Mouse (Mus musculus) ES-E14 (cell line): ENCODE data around the gene Gba2.

Experiments used
- CHD2 ChIP-seq: IDR thresholded peaks from 2 replicates; pipeline ENCODE4 v1.6.1; 2014; ENCODE audit warnings: mild to moderate bottlenecking, low read depth, low read length, inconsistent platforms
- HCFC1 ChIP-seq: IDR thresholded peaks from 2 replicates; pipeline ENCODE4 v1.6.1; 2012; ENCODE audit warnings: low read length, inconsistent platforms, borderline replicate concordance; ENCODE audit not compliant: insufficient read depth
- ZC3H11A ChIP-seq: IDR thresholded peaks from 2 replicates; pipeline ENCODE4 v1.6.1; 2012; ENCODE audit warnings: low read depth, mild to moderate bottlenecking, inconsistent platforms, low read length, borderline replicate concordance

DNA sequence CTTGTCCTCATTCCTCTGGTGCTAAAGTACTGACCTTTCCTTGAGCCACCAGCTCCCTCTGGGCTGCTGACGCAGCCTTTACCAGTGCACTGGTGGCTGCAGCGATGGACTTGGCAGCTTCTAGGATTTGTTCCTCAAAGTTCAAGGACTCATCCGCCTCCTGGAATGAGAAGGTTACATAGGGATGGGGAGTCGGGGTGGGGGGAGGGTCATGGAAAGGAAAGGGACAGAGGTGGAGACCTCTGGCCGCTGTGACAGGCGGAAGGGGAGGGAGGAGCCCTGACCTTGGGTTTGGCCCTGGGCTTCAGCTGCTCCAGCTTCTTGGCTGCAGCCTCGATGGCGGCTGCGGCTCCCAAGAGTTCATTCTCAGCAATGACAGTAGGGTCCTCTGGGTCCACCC lies 45.4 kb downstream of the Gba2 start:
- TF ChIP-seq HCFC1 = no peak
- no peak for TF ChIP-seq ZC3H11A
- no peak for TF ChIP-seq CHD2
